Mouse (Mus musculus) lung, embryonic 16.5 days (tissue): ENCODE measurements around the gene Rgs6. TPM values are rescaled to one million over a fixed set of nuclear protein-coding genes. Genes with fewer than 3 reads are reported as not detected.

ENCODE experiments used
- ATAC-seq: fragments of 200-750 bp; cut with Nextera tagmentation; 2 replicates; pipeline ENCODE4 v1.8.0; 2017; ENCODE audit warnings: low read depth, mild to moderate bottlenecking, moderate library complexity
- H3K27ac ChIP-seq: fragments of 300-500 bp; sonication (generic); 2 replicates; pipeline ENCODE4 v1.5.1; 2014; ENCODE audit warnings: mild to moderate bottlenecking, control low read depth, low read length
- H3K27me3 ChIP-seq: fragments of 300-500 bp; sonication (generic); 2 replicates; pipeline ENCODE4 v1.6.1; 2014; ENCODE audit warnings: low read depth, low read length, mixed read lengths; ENCODE audit not compliant: control insufficient read depth, insufficient read depth
- H3K36me3 ChIP-seq: fragments of 300-500 bp; sonication (generic); 2 replicates; pipeline ENCODE4 v1.6.1; 2014; ENCODE audit warnings: low read length; ENCODE audit not compliant: control insufficient read depth, insufficient read depth
- H3K4me1 ChIP-seq: fragments of 300-500 bp; sonication (generic); replicated peaks from 2 replicates; pipeline ENCODE4 v1.6.1; 2014; ENCODE audit warnings: low read length, mixed read lengths; ENCODE audit not compliant: control insufficient read depth, insufficient read depth
- H3K4me2 ChIP-seq: fragments of 300-500 bp; sonication (generic); 2 replicates; pipeline ENCODE4 v1.6.1; 2014; ENCODE audit warnings: low read depth, low read length, control low read depth
- H3K4me3 ChIP-seq: fragments of 300-500 bp; sonication (generic); 2 replicates; pipeline ENCODE4 v1.5.1; 2014; ENCODE audit warnings: mild to moderate bottlenecking, low read length, control low read depth
- H3K9ac ChIP-seq: fragments of 300-500 bp; sonication (generic); 2 replicates; pipeline ENCODE4 v1.6.1; 2014; ENCODE audit warnings: low read length, control low read depth
- H3K9me3 ChIP-seq: fragments of 300-500 bp; sonication (generic); 2 replicates; pipeline ENCODE4 v1.6.1; 2016; ENCODE audit warnings: low read length; ENCODE audit not compliant: control insufficient read depth
- WGBS: fragments of 180-500 bp; shearing (Covaris S2); extraction: QIAGEN DNeasy Blood & Tissue Kit; methylation state at CpG from one replicate; pipeline ENCODE4 v1.1.7; 2014; 5-methylcytosine and 5-hydroxymethylcytosine counted together
- polyA plus RNA-seq: library from polyadenylated mRNA; unstranded; fragments of >200 nt; fragmentation: Nextera tagmentation; extraction: Ambion mirVana; gene quantifications from 2 replicates; pipeline ENCODE4 v1.2.1, GENCODE M21; 2015

Rgs6 gene
- polyA plus RNA-seq, 1 experiment from 2014 or later, result 3.0 TPM

- H3K36me3 ChIP-seq, result no peaks in the 10 kb centered on the region
- no peak overlapping the region for H3K27ac ChIP-seq
- no peak overlapping the region for H3K4me2 ChIP-seq
- H3K4me1 ChIP-seq, result no peaks in the 10 kb centered on the region
- no peak overlapping the region for H3K4me3 ChIP-seq
- WGBS, result 37% methylated on average over 4 of the region's 4 CpGs
- no peaks in the 10 kb centered on the region for H3K27me3 ChIP-seq
- no peak for ATAC-seq
- H3K9me3 ChIP-seq, result no peaks in the 10 kb centered on the region; the same call in 1 of the 2 replicates
- H3K9ac ChIP-seq, result no peak overlapping the region
These were observed 464.3 kb downstream of the Rgs6 start for GRCm38 (mm10) chr12:83052391-83052790.

- Histone ChIP-seq H3K27me3 (no peaks in the 10 kb centered on the region), H3K4me1 (no peaks in the 10 kb centered on the region), H3K4me3 (no peak overlapping the region), H3K4me2 (no peak overlapping the region), H3K9me3 (no peaks in the 10 kb centered on the region; the same call in 1 of the 2 replicates), H3K36me3 (no peaks in the 10 kb centered on the region), H3K27ac (no peak overlapping the region), H3K9ac (no peak overlapping the region)
- ATAC-seq, result no peak
- WGBS, result 59% methylated on average over 5 of the region's 5 CpGs
These were observed 467.6 kb downstream of the Rgs6 start for GRCm38 (mm10) chr12:83055690-83056089.

GRCm38 (mm10) chr12:83066426-83066825 lies 478.3 kb downstream of the Rgs6 start:
- H3K36me3 ChIP-seq, result no peaks in the 10 kb centered on the region
- H3K27me3 ChIP-seq, result no peaks in the 10 kb centered on the region
- ATAC-seq, result no peak
- H3K4me3 ChIP-seq, result no peak overlapping the region
- H3K27ac ChIP-seq, result no peak overlapping the region
- peaks cover 2% of the 10 kb centered on the region for H3K4me1 ChIP-seq
- no peaks in the 10 kb centered on the region for H3K9me3 ChIP-seq
- H3K4me2 ChIP-seq, result no peak overlapping the region
- WGBS, result 67% methylated on average over 6 of the region's 6 CpGs
- H3K9ac ChIP-seq, result no peak overlapping the region

- WGBS, result 36% methylated on average over 5 of the region's 5 CpGs
- ATAC-seq, result no peak
- Histone ChIP-seq H3K27me3 (no peaks in the 10 kb centered on the region), H3K36me3 (no peaks in the 10 kb centered on the region), H3K9ac (no peak overlapping the region), H3K4me2 (no peak overlapping the region), H3K4me1 (peaks cover 26% of the 10 kb centered on the region), H3K4me3 (no peak overlapping the region), H3K9me3 (no peaks in the 10 kb centered on the region), H3K27ac (no peak overlapping the region)
These were observed 482.8 kb downstream of the Rgs6 start for GRCm38 (mm10) chr12:83070848-83071247.

GRCm38 (mm10) chr12:83072181-83072887 lies 484.2 kb downstream of the Rgs6 start:
- Histone ChIP-seq H3K9ac (no peak overlapping the region), H3K27ac (peak overlapping the region; percentile 90), H3K4me2 (no peak overlapping the region), H3K9me3 (no peaks in the 10 kb centered on the region), H3K4me1 (peaks cover 26% of the 10 kb centered on the region), H3K36me3 (no peaks in the 10 kb centered on the region), H3K27me3 (no peaks in the 10 kb centered on the region), H3K4me3 (no peak overlapping the region)
- WGBS, result 14% methylated on average over 3 of the region's 3 CpGs
- peak; percentile 30 for ATAC-seq

- peak overlapping the region; percentile 90 for H3K27ac ChIP-seq
These were observed 485.1 kb downstream of the Rgs6 start for GRCm38 (mm10) chr12:83072951-83073878.

GRCm38 (mm10) chr12:83073879-83074368 lies 485.8 kb downstream of the Rgs6 start:
- WGBS, result 55% methylated on average over 6 of the region's 6 CpGs
- Histone ChIP-seq H3K4me2 (no peak overlapping the region), H3K9ac (no peak overlapping the region), H3K27me3 (no peaks in the 10 kb centered on the region), H3K9me3 (no peaks in the 10 kb centered on the region), H3K36me3 (no peaks in the 10 kb centered on the region), H3K27ac (peak overlapping the region; percentile 90), H3K4me1 (peaks cover 26% of the 10 kb centered on the region), H3K4me3 (no peak overlapping the region)
- no peak for ATAC-seq

More at GRCm38 (mm10) chr12:83072951-83073878, 485.1 kb downstream of the Rgs6 start:
- 12% methylated on average over 13 of the region's 13 CpGs for WGBS
- Histone ChIP-seq H3K4me3 (no peak overlapping the region), H3K9ac (no peak overlapping the region), H3K27me3 (no peaks in the 10 kb centered on the region), H3K9me3 (no peaks in the 10 kb centered on the region), H3K36me3 (no peaks in the 10 kb centered on the region), H3K4me2 (no peak overlapping the region), H3K4me1 (peaks cover 26% of the 10 kb centered on the region)
- ATAC-seq, result peak; percentile 91

GRCm38 (mm10) chr12:83076179-83076578 lies 488.1 kb downstream of the Rgs6 start:
- ATAC-seq, result no peak
- Histone ChIP-seq H3K9ac (no peak overlapping the region), H3K36me3 (no peaks in the 10 kb centered on the region), H3K27me3 (no peaks in the 10 kb centered on the region), H3K9me3 (no peaks in the 10 kb centered on the region), H3K27ac (no peak overlapping the region), H3K4me3 (no peak overlapping the region), H3K4me1 (peaks cover 26% of the 10 kb centered on the region), H3K4me2 (no peak overlapping the region)
- 90% methylated on average over 3 of the region's 3 CpGs for WGBS

GRCm38 (mm10) chr12:83077486-83077885 lies 489.4 kb downstream of the Rgs6 start:
- H3K9ac ChIP-seq, result no peak overlapping the region
- no peak overlapping the region for H3K27ac ChIP-seq
- H3K27me3 ChIP-seq, result no peaks in the 10 kb centered on the region
- no peak overlapping the region for H3K4me3 ChIP-seq
- ATAC-seq, result no peak
- H3K4me2 ChIP-seq, result no peak overlapping the region
- no peaks in the 10 kb centered on the region for H3K36me3 ChIP-seq
- H3K4me1 ChIP-seq, result peaks cover 15% of the 10 kb centered on the region
- WGBS, result 72% methylated on average over 2 of the region's 2 CpGs
- no peaks in the 10 kb centered on the region for H3K9me3 ChIP-seq
